Mouse (Mus musculus): ENCODE results near the gene Ppm1h.

DNA sequence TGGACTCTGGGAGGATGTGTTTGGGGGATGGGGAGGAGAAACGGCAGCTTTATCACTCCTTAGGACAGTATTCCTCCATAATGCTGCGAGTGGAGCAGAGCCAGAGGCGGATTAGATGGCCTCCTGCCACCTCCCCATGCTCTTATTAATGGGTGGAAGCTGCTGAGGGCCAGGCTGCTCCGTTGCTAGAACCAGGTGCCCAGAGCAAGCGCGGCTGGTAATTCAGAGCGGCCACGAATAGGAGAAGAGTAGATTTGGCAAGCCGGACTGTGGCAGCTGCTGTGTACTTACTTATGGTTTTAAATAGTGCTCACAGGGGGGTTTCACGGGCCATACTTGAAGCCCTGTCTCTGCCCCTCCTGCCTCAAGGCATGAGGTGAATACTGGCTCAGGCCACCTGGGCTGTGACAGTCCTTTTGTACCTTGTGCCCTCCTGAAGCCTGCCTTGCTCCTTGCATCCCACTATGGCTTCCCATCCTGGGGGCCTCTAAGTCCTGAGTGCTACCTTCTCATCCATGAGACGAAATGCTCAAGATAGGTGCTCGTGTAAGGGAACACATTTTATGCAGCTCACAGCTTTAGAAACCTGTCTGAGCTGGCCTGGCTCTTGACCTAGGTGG, 14.7 kb downstream of the Ppm1h start:
- TF ChIP-seq ZKSCAN1 (IDR thresholded peaks at IDR 0.05; ENCODE audit: low read depth, low read length) (no peak), ZNF384 (IDR thresholded peaks at IDR 0.05; ENCODE audit: low read depth, low read length) (no peak), POLR2A (IDR thresholded peaks at IDR 0.05; ENCODE audit: control insufficient read depth in 1 of 2, insufficient read depth in 1 of 2, low read depth in 1 of 2, low read length in 2 of 2, poor library complexity in 1 of 2) (no peak), CTCF (IDR thresholded peaks at IDR 0.05 in 2 of 3, conservative IDR thresholded peaks at IDR 0.05 in 1 of 3; ENCODE audit: control insufficient read depth in 1 of 3, insufficient read depth in 1 of 3, low read depth in 2 of 3, low read length in 3 of 3, poor library complexity in 1 of 3, severe bottlenecking in 1 of 3) (no peak)
